Mouse (Mus musculus): ENCODE measurements around the gene Ackr1. TPM values are rescaled to one million over a fixed set of nuclear protein-coding genes. Genes with fewer than 3 reads are reported as not detected.

Ackr1 gene
- polyA plus RNA-seq, 1 experiment: not detected

GRCm38 (mm10) chr1:173355107-173355846, 21.7 kb upstream of the Ackr1 start:
- WGBS: 46% methylated on average over 7 of the region's 7 CpGs
- H3K27ac ChIP-seq (ENCODE audit: insufficient read depth, low read depth, low read length): peak overlapping the region; percentile 49
- no peak for TF ChIP-seq CTCF (IDR thresholded peaks at IDR 0.05; ENCODE audit: insufficient read depth, low read depth, low read length)
- no peak for TF ChIP-seq POLR2A (IDR thresholded peaks at IDR 0.05; ENCODE audit: insufficient read depth, low read depth, low read length)
- peaks cover 12% of the 10 kb centered on the region for H3K4me1 ChIP-seq (ENCODE audit: control insufficient read depth, insufficient read depth, low read length)
- H3K4me3 ChIP-seq (ENCODE audit: insufficient read depth, low read depth, low read length): no peak overlapping the region

GRCm38 (mm10) chr1:173350372-173350957, 16.9 kb upstream of the Ackr1 start, which contains the start of gene Aim2:
TSS of gene Aim2 (plus strand) at chr1:173350879.
- peaks cover 15% of the 10 kb centered on the region for H3K4me1 ChIP-seq (ENCODE audit: control insufficient read depth, insufficient read depth, low read length)
- no peak within 1 kb of the TSS for H3K27ac ChIP-seq (ENCODE audit: insufficient read depth, low read depth, low read length)
- 18% methylated on average over 10 of the region's 10 CpGs for WGBS
- no peak for TF ChIP-seq POLR2A (IDR thresholded peaks at IDR 0.05; ENCODE audit: insufficient read depth, low read depth, low read length)
- TF ChIP-seq CTCF (IDR thresholded peaks at IDR 0.05; ENCODE audit: insufficient read depth, low read depth, low read length): no peak
- H3K4me3 ChIP-seq (ENCODE audit: insufficient read depth, low read depth, low read length): no peak within 1 kb of the TSS

- Histone ChIP-seq H3K4me1 (ENCODE audit: control insufficient read depth, insufficient read depth, low read length) (peaks cover 15% of the 10 kb centered on the region), H3K27ac (ENCODE audit: insufficient read depth, low read depth, low read length) (no peak overlapping the region), H3K4me3 (ENCODE audit: insufficient read depth, low read depth, low read length) (no peak overlapping the region)
- no peak for TF ChIP-seq CTCF (IDR thresholded peaks at IDR 0.05; ENCODE audit: insufficient read depth, low read depth, low read length)
- TF ChIP-seq POLR2A (IDR thresholded peaks at IDR 0.05; ENCODE audit: insufficient read depth, low read depth, low read length): no peak
- 8% methylated on average over 6 of the region's 6 CpGs for WGBS
Observed at GRCm38 (mm10) chr1:173349946-173350345, 16.4 kb upstream of the Ackr1 start.

DNA sequence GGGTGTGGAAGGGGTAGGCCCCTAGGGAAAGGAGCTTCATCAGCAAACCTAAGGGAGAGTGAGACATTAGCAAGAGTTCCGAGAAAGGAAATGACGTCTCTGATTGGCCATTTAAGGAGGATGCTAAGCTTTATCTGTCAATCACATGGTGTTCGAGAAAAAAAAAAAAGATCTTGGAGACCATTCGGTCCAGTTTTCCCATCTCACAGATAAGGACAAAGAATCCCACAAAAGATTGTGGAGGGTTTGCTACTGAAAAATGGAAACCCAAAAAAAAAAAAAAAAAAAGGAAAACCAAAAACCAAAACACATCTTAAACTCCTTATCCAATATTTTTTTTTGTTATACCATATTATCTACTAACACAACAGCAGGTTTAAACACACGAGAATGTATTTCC, 15.6 kb upstream of the Ackr1 start:
- Histone ChIP-seq H3K27ac (ENCODE audit: insufficient read depth, low read depth, low read length) (no peak overlapping the region), H3K4me3 (ENCODE audit: insufficient read depth, low read depth, low read length) (no peak overlapping the region), H3K4me1 (ENCODE audit: control insufficient read depth, insufficient read depth, low read length) (peaks cover 16% of the 10 kb centered on the region)
- TF ChIP-seq POLR2A (IDR thresholded peaks at IDR 0.05; ENCODE audit: insufficient read depth, low read depth, low read length) (no peak), CTCF (IDR thresholded peaks at IDR 0.05; ENCODE audit: insufficient read depth, low read depth, low read length) (no peak)
- WGBS: 83% methylated on average over 5 of the region's 5 CpGs

GRCm38 (mm10) chr1:173348527-173348926, 15.0 kb upstream of the Ackr1 start:
- Histone ChIP-seq H3K27ac (ENCODE audit: insufficient read depth, low read depth, low read length) (no peak overlapping the region), H3K4me1 (ENCODE audit: control insufficient read depth, insufficient read depth, low read length) (peaks cover 18% of the 10 kb centered on the region), H3K4me3 (ENCODE audit: insufficient read depth, low read depth, low read length) (no peak overlapping the region)
- TF ChIP-seq CTCF (IDR thresholded peaks at IDR 0.05; ENCODE audit: insufficient read depth, low read depth, low read length) (no peak), POLR2A (IDR thresholded peaks at IDR 0.05; ENCODE audit: insufficient read depth, low read depth, low read length) (no peak)
- WGBS: 55% methylated on average over 1 of the region's 1 CpGs

DNA sequence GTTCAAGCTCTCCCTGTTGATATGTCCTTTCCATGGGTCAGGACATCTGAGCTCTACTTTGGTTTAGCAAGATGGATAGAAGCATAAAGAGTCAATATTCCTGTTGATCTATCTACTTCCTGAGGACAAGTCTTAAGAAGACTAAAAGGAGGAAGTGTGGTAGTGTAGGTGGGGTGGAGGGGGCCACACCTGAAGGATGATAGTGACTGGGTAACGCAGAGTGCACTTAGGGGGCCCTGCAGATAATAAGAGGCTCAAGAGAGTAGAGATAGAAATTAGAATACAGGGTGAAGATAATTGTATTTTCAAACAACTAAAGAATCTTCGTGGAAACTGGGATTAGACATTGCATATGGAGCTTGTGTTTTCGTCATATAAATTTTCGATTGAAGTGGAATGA, 11.6 kb upstream of the Ackr1 start:
- Histone ChIP-seq H3K4me3 (ENCODE audit: insufficient read depth, low read depth, low read length) (no peak overlapping the region), H3K4me1 (ENCODE audit: control insufficient read depth, insufficient read depth, low read length) (peaks cover 13% of the 10 kb centered on the region), H3K27ac (ENCODE audit: insufficient read depth, low read depth, low read length) (no peak overlapping the region)
- 93% methylated on average over 4 of the region's 4 CpGs for WGBS
- no peak for TF ChIP-seq CTCF (IDR thresholded peaks at IDR 0.05; ENCODE audit: insufficient read depth, low read depth, low read length)
- TF ChIP-seq POLR2A (IDR thresholded peaks at IDR 0.05; ENCODE audit: insufficient read depth, low read depth, low read length): no peak

GRCm38 (mm10) chr1:173343934-173344333, 10.4 kb upstream of the Ackr1 start:
- Histone ChIP-seq H3K27ac (ENCODE audit: insufficient read depth, low read depth, low read length) (no peak overlapping the region), H3K4me3 (ENCODE audit: insufficient read depth, low read depth, low read length) (no peak overlapping the region), H3K4me1 (ENCODE audit: control insufficient read depth, insufficient read depth, low read length) (peaks cover 8% of the 10 kb centered on the region)
- WGBS: 33% methylated on average over 3 of the region's 3 CpGs
- TF ChIP-seq POLR2A (IDR thresholded peaks at IDR 0.05; ENCODE audit: insufficient read depth, low read depth, low read length): no peak
- TF ChIP-seq CTCF (IDR thresholded peaks at IDR 0.05; ENCODE audit: insufficient read depth, low read depth, low read length): no peak

GRCm38 (mm10) chr1:173342425-173342824, 8.9 kb upstream of the Ackr1 start:
- no peak overlapping the region for H3K27ac ChIP-seq (ENCODE audit: insufficient read depth, low read depth, low read length)
- WGBS: 76% methylated on average over 1 of the region's 1 CpGs
- H3K4me1 ChIP-seq (ENCODE audit: control insufficient read depth, insufficient read depth, low read length): peaks cover 6% of the 10 kb centered on the region; the same call in 1 of the 2 replicates
- H3K4me3 ChIP-seq (ENCODE audit: insufficient read depth, low read depth, low read length): no peak overlapping the region
- no peak for TF ChIP-seq POLR2A (IDR thresholded peaks at IDR 0.05; ENCODE audit: insufficient read depth, low read depth, low read length)
- TF ChIP-seq CTCF (IDR thresholded peaks at IDR 0.05; ENCODE audit: insufficient read depth, low read depth, low read length): no peak

GRCm38 (mm10) chr1:173339543-173339942, 6.0 kb upstream of the Ackr1 start:
- H3K4me1 ChIP-seq (ENCODE audit: control insufficient read depth, insufficient read depth, low read length): peaks cover 25% of the 10 kb centered on the region
- TF ChIP-seq POLR2A (IDR thresholded peaks at IDR 0.05; ENCODE audit: insufficient read depth, low read depth, low read length): no peak
- TF ChIP-seq CTCF (IDR thresholded peaks at IDR 0.05; ENCODE audit: insufficient read depth, low read depth, low read length): 0 out of 2 replicates have a peak, but pooled peaks have one; percentile 20
- H3K4me3 ChIP-seq (ENCODE audit: insufficient read depth, low read depth, low read length): no peak overlapping the region
- H3K27ac ChIP-seq (ENCODE audit: insufficient read depth, low read depth, low read length): no peak overlapping the region
- WGBS: 19% methylated on average over 2 of the region's 2 CpGs
